Mouse (Mus musculus): ENCODE measurements around the gene Ccdc61. TPM values are rescaled to one million over a fixed set of nuclear protein-coding genes. Genes with fewer than 3 reads are reported as not detected.
"Not testable (repeated sequence)": the region's sequence is repeated elsewhere in the genome, so short reads cannot be mapped to it uniquely, and the experiment has no call there.

The Ccdc61 gene
- polyA plus RNA-seq, 1 experiment from 2014 or later = 32.9 TPM

- no peaks in the 10 kb centered on the region for H3K4me1 ChIP-seq
- no peaks in the 10 kb centered on the region; the same call in 1 of the 2 replicates for H3K27me3 ChIP-seq (replicated peaks)
- no peak overlapping the region for H3K9ac ChIP-seq
- no peak overlapping the region for H3K4me3 ChIP-seq
- no peak for ATAC-seq (ENCODE audit: low FRiP score, low read depth)
- H3K9me3 ChIP-seq = no peaks in the 10 kb centered on the region
- no peak overlapping the region for H3K4me2 ChIP-seq (replicated peaks)
- no peak overlapping the region for H3K27ac ChIP-seq
- WGBS = 76% methylated on average over 7 of the region's 7 CpGs
- H3K36me3 ChIP-seq = no peaks in the 10 kb centered on the region
Measured at GRCm38 (mm10) chr7:18878691-18879090, 31.5 kb downstream of the Ccdc61 start.

- ATAC-seq (ENCODE audit: low FRiP score, low read depth) = no peak
- Histone ChIP-seq H3K9ac (no peak overlapping the region), H3K27ac (no peak overlapping the region), H3K9me3 (no peaks in the 10 kb centered on the region), H3K27me3 (replicated peaks) (no peaks in the 10 kb centered on the region; the same call in 1 of the 2 replicates), H3K4me3 (no peak overlapping the region), H3K4me1 (no peaks in the 10 kb centered on the region), H3K4me2 (replicated peaks) (no peak overlapping the region), H3K36me3 (no peaks in the 10 kb centered on the region)
- WGBS = 89% methylated on average over 5 of the region's 5 CpGs
Measured at GRCm38 (mm10) chr7:18875372-18875771, 34.8 kb downstream of the Ccdc61 start.

GRCm38 (mm10) chr7:18873253-18873652, 37.0 kb downstream of the Ccdc61 start:
- ATAC-seq (ENCODE audit: low FRiP score, low read depth) = peak; percentile 81
- Histone ChIP-seq H3K27me3 (replicated peaks) (no peaks in the 10 kb centered on the region; the same call in 1 of the 2 replicates), H3K9ac (peak overlapping the region; percentile 30; the same call in 1 of the 2 replicates), H3K36me3 (no peaks in the 10 kb centered on the region), H3K9me3 (0 out of 2 replicates have a peak, but pooled peaks cover 1% of the 10 kb centered on the region), H3K4me1 (no peaks in the 10 kb centered on the region), H3K4me3 (peak overlapping the region; percentile 31), H3K27ac (no peak overlapping the region), H3K4me2 (replicated peaks) (peak overlapping the region; percentile 65)
- under 1% methylated on average over 10 of the region's 10 CpGs for WGBS

GRCm38 (mm10) chr7:18872816-18873215, 37.4 kb downstream of the Ccdc61 start:
- 0 out of 2 replicates have a peak, but pooled peaks cover 6% of the 10 kb centered on the region for H3K9me3 ChIP-seq
- 2% methylated on average over 7 of the region's 7 CpGs for WGBS
- H3K9ac ChIP-seq = peak overlapping the region; percentile 30; the same call in 1 of the 2 replicates
- no peak overlapping the region for H3K27ac ChIP-seq
- H3K4me3 ChIP-seq = peak overlapping the region; percentile 31
- H3K36me3 ChIP-seq = no peaks in the 10 kb centered on the region
- H3K4me1 ChIP-seq = no peaks in the 10 kb centered on the region
- H3K27me3 ChIP-seq (replicated peaks) = no peaks in the 10 kb centered on the region; the same call in 1 of the 2 replicates
- peak overlapping the region; percentile 65 for H3K4me2 ChIP-seq (replicated peaks)
- ATAC-seq (ENCODE audit: low FRiP score, low read depth) = peak; percentile 75

GRCm38 (mm10) chr7:18872014-18872802, 38.0 kb downstream of the Ccdc61 start:
- 31% methylated on average over 13 of the region's 14 CpGs for WGBS
- 0 out of 2 replicates have a peak, but pooled peaks cover 8% of the 10 kb centered on the region for H3K9me3 ChIP-seq

GRCm38 (mm10) chr7:18871031-18871430, 39.2 kb downstream of the Ccdc61 start, which contains the start of gene Pglyrp1:
Gene Pglyrp1, plus strand, starts transcription at chr7:18871331.
- H3K27me3 ChIP-seq (replicated peaks); H3K9ac ChIP-seq; H3K36me3 ChIP-seq; ATAC-seq (ENCODE audit: low FRiP score, low read depth); H3K4me1 ChIP-seq; H3K9me3 ChIP-seq; H3K27ac ChIP-seq; H3K4me3 ChIP-seq; H3K4me2 ChIP-seq (replicated peaks): not testable (repeated sequence)
- WGBS = 82% methylated on average over 1 of the region's 8 CpGs

More at GRCm38 (mm10) chr7:18872014-18872802, 38.0 kb downstream of the Ccdc61 start:
- H3K4me1 ChIP-seq = no peaks in the 10 kb centered on the region
- H3K27ac ChIP-seq = no peak overlapping the region
- peak; percentile 72 for ATAC-seq (ENCODE audit: low FRiP score, low read depth)
- H3K27me3 ChIP-seq (replicated peaks) = no peaks in the 10 kb centered on the region; the same call in 1 of the 2 replicates
- H3K9ac ChIP-seq = peak overlapping the region; percentile 30; the same call in 1 of the 2 replicates
- H3K36me3 ChIP-seq = no peaks in the 10 kb centered on the region
- H3K4me2 ChIP-seq (replicated peaks) = peak overlapping the region; percentile 65
- H3K4me3 ChIP-seq = peak overlapping the region; percentile 31

- Histone ChIP-seq H3K27ac (no peak overlapping the region), H3K36me3 (no peaks in the 10 kb centered on the region), H3K4me3 (no peak overlapping the region), H3K4me2 (replicated peaks) (no peak overlapping the region), H3K4me1 (no peaks in the 10 kb centered on the region), H3K27me3 (replicated peaks) (no peaks in the 10 kb centered on the region), H3K9ac (no peak overlapping the region), H3K9me3 (0 out of 2 replicates have a peak, but pooled peaks cover 8% of the 10 kb centered on the region)
- no peak for ATAC-seq (ENCODE audit: low FRiP score, low read depth)
- 88% methylated on average over 2 of the region's 2 CpGs for WGBS
Measured at GRCm38 (mm10) chr7:18868491-18868890, 41.7 kb downstream of the Ccdc61 start.

GRCm38 (mm10) chr7:18862801-18863200, 47.4 kb downstream of the Ccdc61 start:
- whole genome bisulfite sequencing = 88% methylated on average over 6 of the region's 6 CpGs
- no peaks in the 10 kb centered on the region for H3K36me3 ChIP-seq
- H3K4me3 ChIP-seq = no peak overlapping the region
- H3K27me3 ChIP-seq (replicated peaks) = no peaks in the 10 kb centered on the region
- ATAC-seq (ENCODE audit: low FRiP score, low read depth) = no peak
- H3K4me2 ChIP-seq (replicated peaks) = no peak overlapping the region
- H3K9ac ChIP-seq = no peak overlapping the region
- no peaks in the 10 kb centered on the region for H3K4me1 ChIP-seq
- H3K27ac ChIP-seq = no peak overlapping the region
- H3K9me3 ChIP-seq = 0 out of 2 replicates have a peak, but pooled peaks cover 2% of the 10 kb centered on the region

- H3K9ac ChIP-seq = no peak overlapping the region
- 73% methylated on average over 5 of the region's 5 CpGs for WGBS
- H3K4me3 ChIP-seq = no peak overlapping the region
- H3K27me3 ChIP-seq (replicated peaks) = no peaks in the 10 kb centered on the region
- no peaks in the 10 kb centered on the region for H3K9me3 ChIP-seq
- no peak for ATAC-seq (ENCODE audit: low FRiP score, low read depth)
- H3K4me1 ChIP-seq = no peaks in the 10 kb centered on the region
- H3K36me3 ChIP-seq = no peaks in the 10 kb centered on the region
- H3K4me2 ChIP-seq (replicated peaks) = no peak overlapping the region
- no peak overlapping the region for H3K27ac ChIP-seq
Measured at GRCm38 (mm10) chr7:18858310-18858916, 51.8 kb downstream of the Ccdc61 start.

- no peaks in the 10 kb centered on the region for H3K9me3 ChIP-seq
- no peak overlapping the region for H3K27ac ChIP-seq
- H3K4me2 ChIP-seq (replicated peaks) = no peak overlapping the region
- no peak overlapping the region for H3K4me3 ChIP-seq
- no peaks in the 10 kb centered on the region for H3K4me1 ChIP-seq
- no peak overlapping the region for H3K9ac ChIP-seq
- ATAC-seq (ENCODE audit: low FRiP score, low read depth) = no peak
- no peaks in the 10 kb centered on the region for H3K27me3 ChIP-seq (replicated peaks)
- H3K36me3 ChIP-seq = no peaks in the 10 kb centered on the region
- WGBS = 93% methylated on average over 1 of the region's 1 CpGs
Measured at GRCm38 (mm10) chr7:18848395-18848794, 61.8 kb downstream of the Ccdc61 start.

- ATAC-seq (ENCODE audit: low FRiP score, low read depth) = no peak
- H3K27ac ChIP-seq = no peak overlapping the region
- H3K9me3 ChIP-seq = no peaks in the 10 kb centered on the region
- WGBS = 31% methylated on average over 5 of the region's 5 CpGs
- H3K4me1 ChIP-seq = no peaks in the 10 kb centered on the region
- H3K4me2 ChIP-seq (replicated peaks) = no peak overlapping the region
- no peaks in the 10 kb centered on the region for H3K36me3 ChIP-seq
- no peaks in the 10 kb centered on the region for H3K27me3 ChIP-seq (replicated peaks)
- no peak overlapping the region for H3K4me3 ChIP-seq
- H3K9ac ChIP-seq = no peak overlapping the region
Measured at GRCm38 (mm10) chr7:18844811-18845210, 65.4 kb downstream of the Ccdc61 start.

- peak; percentile 25; the same call in 1 of the 2 replicates for ATAC-seq (ENCODE audit: low FRiP score, low read depth)
- H3K27me3 ChIP-seq (replicated peaks) = no peaks in the 10 kb centered on the region
- H3K4me1 ChIP-seq = no peaks in the 10 kb centered on the region
- H3K36me3 ChIP-seq = no peaks in the 10 kb centered on the region
- H3K9me3 ChIP-seq = no peaks in the 10 kb centered on the region
- H3K27ac ChIP-seq = no peak overlapping the region
- 67% methylated on average over 1 of the region's 1 CpGs for WGBS
- H3K4me3 ChIP-seq = 0 out of 2 replicates have a peak overlapping the region, but pooled peaks have one; percentile 9
- peak overlapping the region; percentile 62; the same call in 1 of the 2 replicates for H3K4me2 ChIP-seq (replicated peaks)
- H3K9ac ChIP-seq = no peak overlapping the region
Measured at GRCm38 (mm10) chr7:18841174-18841567, 69.0 kb downstream of the Ccdc61 start.

Data from neural tube, embryonic 12.5 days (tissue).